In the genomic region with DNA sequence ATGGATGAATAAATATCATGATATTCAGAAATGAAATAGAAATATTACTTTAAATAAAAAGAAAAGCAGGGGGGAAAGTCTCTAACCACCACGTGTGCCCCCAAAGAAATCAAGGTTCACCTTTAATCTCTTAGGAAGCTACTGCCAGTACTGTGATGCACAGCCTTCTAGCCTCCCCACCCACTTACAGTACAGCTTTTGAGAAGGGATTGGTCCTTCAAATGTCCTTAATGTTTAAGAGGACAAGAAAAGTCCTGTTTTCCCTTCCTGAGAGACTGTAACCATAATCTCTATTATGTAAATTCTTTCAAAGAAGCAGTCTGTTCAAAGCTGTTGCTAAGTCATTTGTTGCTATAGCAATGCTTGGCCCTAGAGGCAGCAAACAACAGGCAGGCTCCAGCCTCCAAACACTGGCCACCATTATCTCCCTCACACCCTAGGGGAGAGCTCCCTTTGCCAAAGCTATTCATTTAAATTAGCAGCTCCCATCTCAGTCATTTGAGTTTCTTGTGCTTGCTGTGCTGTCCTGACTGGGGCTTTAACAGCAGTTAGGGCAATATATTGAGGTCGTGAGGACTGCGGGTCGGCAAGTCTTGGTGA, we compare ENCODE assay signal across 9 mouse cellular contexts. TPM values are rescaled to one million over a fixed set of nuclear protein-coding genes. Genes with fewer than 3 reads are reported as not detected.
A peak's percentile ranks its signal among the peaks of the same experiment; 100 is the strongest.
DNase-seq lines count a peak whose midpoint lies in the region; ATAC-seq and TF ChIP-seq lines count a peak whose summit lies in the region.
"Had no signal": no experiment of that assay in that cellular context is flagged by ENCODE, and none has a peak within 500 bp of the region (broad histone marks: within the 10 kb centered on the region; RNA-seq: fewer than 3 reads in every experiment).

No protein-coding gene starts in this region.

- no peak overlapping the region for H3K4me3 ChIP-seq in hindbrain, postnatal 0 days (ENCODE audit: low read length)
- no peak overlapping the region for H3K4me3 ChIP-seq in midbrain, embryonic 16.5 days (ENCODE audit: low read depth, low read length)
- no peak overlapping the region for H3K4me3 ChIP-seq in thymus, adult 2 months (ENCODE audit: control insufficient read depth, insufficient read depth, low read length)

- peak; percentile 95 for ATAC-seq in hindbrain, postnatal 0 days
- peak; percentile 94 for ATAC-seq in midbrain, embryonic 16.5 days

- TF ChIP-seq CTCF in hindbrain, postnatal 0 days (IDR thresholded peaks at IDR 0.05; ENCODE audit: low read depth): peak; percentile 12; the same call in 1 of the 2 replicates
- no peak for TF ChIP-seq CTCF in thymus, adult 2 months (IDR thresholded peaks at IDR 0.05; ENCODE audit: borderline replicate concordance, control insufficient read depth, extremely low read depth, insufficient read depth, low read length, poor library complexity)

- H3K36me3 ChIP-seq in hindbrain, postnatal 0 days (ENCODE audit: insufficient read depth, low read length): no peaks in the 10 kb centered on the region
- H3K36me3 ChIP-seq in midbrain, embryonic 16.5 days (ENCODE audit: control insufficient read depth, insufficient read depth, low read length): no peaks in the 10 kb centered on the region
- H3K36me3 ChIP-seq in thymus, adult 2 months (ENCODE audit: control insufficient read depth, insufficient read depth, low read length): no peaks in the 10 kb centered on the region

- H3K4me2 ChIP-seq in hindbrain, postnatal 0 days (ENCODE audit: low read depth, low read length): no peak overlapping the region
- H3K4me2 ChIP-seq in midbrain, embryonic 16.5 days (ENCODE audit: low read length): no peak overlapping the region

- peak overlapping the region; percentile 60; the same call in 1 of the 2 replicates for H3K27ac ChIP-seq in hindbrain, postnatal 0 days
- H3K27ac ChIP-seq in midbrain, embryonic 16.5 days (ENCODE audit: low read length): peak overlapping the region; percentile 1
- H3K27ac ChIP-seq in thymus, adult 2 months (ENCODE audit: control insufficient read depth, insufficient read depth, low read length): no peak overlapping the region

- peak; percentile 32 for DNase-seq in layer of hippocampus, adult 11-12 months (ENCODE audit: low spot score)
- no peak for DNase-seq in layer of hippocampus, adult 9-10 months (ENCODE audit: low spot score)
- peak; percentile 25 for DNase-seq in cerebellum, adult 9-11 months
- peak; percentile 87 for DNase-seq in hindbrain, postnatal 0 days (ENCODE audit: low spot score)
- no peak for DNase-seq in adrenal gland, adult 2 months
- no peak for DNase-seq in thymus, adult 2 months
- DNase-seq in adrenal gland, adult 18-20 months (ENCODE audit: low spot score in 2 of 2): no peak

- no peaks in the 10 kb centered on the region for H3K9me3 ChIP-seq in hindbrain, postnatal 0 days (ENCODE audit: low read length)
- H3K9me3 ChIP-seq in midbrain, embryonic 16.5 days (replicated peaks; ENCODE audit: control insufficient read depth, low read length, poor library complexity, severe bottlenecking): no peaks in the 10 kb centered on the region

- no peak overlapping the region for H3K9ac ChIP-seq in hindbrain, postnatal 0 days (replicated peaks; ENCODE audit: low read length)
- no peak overlapping the region for H3K9ac ChIP-seq in midbrain, embryonic 16.5 days (ENCODE audit: low read depth, low read length)

- no peaks in the 10 kb centered on the region for H3K27me3 ChIP-seq in hindbrain, postnatal 0 days (ENCODE audit: insufficient read depth, low read length)
- H3K27me3 ChIP-seq in midbrain, embryonic 16.5 days (ENCODE audit: control insufficient read depth, insufficient read depth, low read depth, low read length): no peaks in the 10 kb centered on the region
- no peaks in the 10 kb centered on the region for H3K27me3 ChIP-seq in thymus, adult 2 months (ENCODE audit: control insufficient read depth, insufficient read depth, low read length)

- 15% methylated on average over 4 of the region's 4 CpGs for WGBS in hindbrain, postnatal 0 days
- 25% methylated on average over 4 of the region's 4 CpGs for WGBS in midbrain, embryonic 16.5 days
- 95% methylated on average over 4 of the region's 4 CpGs for WGBS in thymus, adult 2 months

- TF ChIP-seq POLR2A in thymus, adult 2 months (IDR thresholded peaks at IDR 0.05; ENCODE audit: control insufficient read depth, extremely low read depth, insufficient read depth, low read length, poor library complexity): no peak

- peaks cover 5% of the 10 kb centered on the region; the same call in 1 of the 2 replicates for H3K4me1 ChIP-seq in hindbrain, postnatal 0 days (ENCODE audit: insufficient read depth, low read length)
- H3K4me1 ChIP-seq in midbrain, embryonic 16.5 days (ENCODE audit: control insufficient read depth, insufficient read depth, low read length): peaks cover 14% of the 10 kb centered on the region
- peaks cover 5% of the 10 kb centered on the region for H3K4me1 ChIP-seq in thymus, adult 2 months (replicated peaks; ENCODE audit: control insufficient read depth, insufficient read depth, low read length)

RNA-seq across cellular contexts. Expression of gene 4930469K13Rik, which starts 14.5 kb away (rescaled TPM):
- total RNA-seq in hindbrain, postnatal 0 days (2014; rRNA removed): 0.78 TPM in 1 of 2 replicates, not detected in the other
- 3.6 and 5.2 TPM in 2 replicates for polyA plus RNA-seq in hindbrain, postnatal 0 days (2015; fragmentation: Nextera tagmentation; extraction: Ambion mirVana)
- not detected in 2 replicates for polyA plus RNA-seq in midbrain, embryonic 16.5 days (2015; fragmentation: Nextera tagmentation; extraction: Ambion mirVana)
- not detected for total RNA-seq in adrenal gland, adult 2 months (2021)
- not detected in 2 replicates for polyA plus RNA-seq in adrenal gland, adult 2 months (2012; rRNA removed)
- 0.16 TPM in 1 of 2 replicates, not detected in the other for polyA plus RNA-seq in thymus, adult 2 months (2012; rRNA removed)
- total RNA-seq in adrenal gland, adult 18-20 months (2021): not detected
- polyA plus RNA-seq: liver, embryonic 16.5 days had no signal

Comparison
In these comparisons a context has a peak if more than half of its experiments do, and no peak if none do; other contexts are left out.
1. DNase-seq: peak in layer of hippocampus, adult 11-12 months (single experiment), cerebellum, adult 9-11 months (single experiment) and hindbrain, postnatal 0 days (single experiment); none in layer of hippocampus, adult 9-10 months (single experiment), adrenal gland, adult 2 months (single experiment), thymus, adult 2 months (single experiment) and adrenal gland, adult 18-20 months (0 of 2).